Comparison of ENCODE assay signal across 8 mouse cellular contexts in genomic region chr7:75398480-75398879, GRCm38 (mm10). TPM values are rescaled to one million over a fixed set of nuclear protein-coding genes. Genes with fewer than 3 reads are reported as not detected.
DNase-seq lines count a peak whose midpoint lies in the region; ATAC-seq and TF ChIP-seq lines count a peak whose summit lies in the region.
"Not testable (repeated sequence)": the region's sequence is repeated elsewhere in the genome, so short reads cannot be mapped to it uniquely, and the experiment has no call there.

No protein-coding gene starts in this region.

- DNase-seq in 3T3-L1 (ENCODE audit: low read depth, low spot score), result peak; percentile 65
- DNase-seq in Patski (ENCODE audit: low read depth, low spot score), result not testable (repeated sequence)
- DNase-seq in left cerebral cortex, postnatal 14 days (ENCODE audit: low spot score in 2 of 2), result peak; percentile 15 to 48
- peak; percentile 55 for DNase-seq in right cerebral cortex, adult 18-20 months

- in situ Hi-C loops in Patski (cut with MboI; ENCODE audit: low pct_unique_long_range_greater_than_20kb), result loop anchor here (25.0 kb wide), 1 partner anchor 464 kb away; no protein-coding TSS in a partner anchor

- not testable (repeated sequence) for H3K4me3 ChIP-seq in heart, embryonic 11.5 days (ENCODE audit: low read depth, low read length); heart, embryonic 15.5 days; stomach, embryonic 16.5 days (replicated peaks; ENCODE audit: low read length)

- H3K9ac ChIP-seq in heart, embryonic 11.5 days (ENCODE audit: low read depth, low read length); heart, embryonic 15.5 days; stomach, embryonic 16.5 days (ENCODE audit: low read length): not testable (repeated sequence)

- peaks cover 24% of the 10 kb centered on the region for H3K4me1 ChIP-seq in heart, embryonic 11.5 days (ENCODE audit: control insufficient read depth, insufficient read depth, low read length)
- H3K4me1 ChIP-seq in heart, embryonic 15.5 days (replicated peaks), result peaks cover 53% of the 10 kb centered on the region
- H3K4me1 ChIP-seq in stomach, embryonic 16.5 days (ENCODE audit: control insufficient read depth, insufficient read depth, low read length), result peaks cover 12% of the 10 kb centered on the region

- POLR2A ChIA-PET in Patski (lab: Charles Lee), result interaction anchor here (0.6 kb wide), 1 partner anchor 62 kb away, joined by 3 read pairs; no protein-coding TSS in a partner anchor

- peak overlapping the region; percentile 46; the same call in 1 of the 2 replicates for H3K27ac ChIP-seq in heart, embryonic 11.5 days (ENCODE audit: low read depth, low read length)
- H3K27ac ChIP-seq in heart, embryonic 15.5 days, result peak overlapping the region; percentile 78
- H3K27ac ChIP-seq in stomach, embryonic 16.5 days (ENCODE audit: low read length), result peak overlapping the region; percentile 42

- 73% methylated on average over 2 of the region's 2 CpGs for WGBS in heart, embryonic 11.5 days (ENCODE audit: insufficient replicate concordance)
- WGBS in heart, embryonic 15.5 days, result 67% methylated on average over 2 of the region's 2 CpGs
- WGBS in stomach, embryonic 16.5 days, result 73% methylated on average over 2 of the region's 2 CpGs

- H3K9me3 ChIP-seq in heart, embryonic 11.5 days (replicated peaks; ENCODE audit: control insufficient read depth, low read length); heart, embryonic 15.5 days (replicated peaks); stomach, embryonic 16.5 days (replicated peaks; ENCODE audit: control insufficient read depth, low read length): not testable (repeated sequence)

- ATAC-seq in Patski, result peak; percentile 65
- peak; percentile 92 for ATAC-seq in frontal cortex, adult (ENCODE audit: low TSS enrichment)
- ATAC-seq in heart, embryonic 11.5 days (replicated peaks; ENCODE audit: insufficient number of reproducible peaks, low FRiP score, low TSS enrichment); heart, embryonic 15.5 days (replicated peaks; ENCODE audit: insufficient number of reproducible peaks, insufficient read depth, low FRiP score, low read depth); stomach, embryonic 16.5 days (ENCODE audit: insufficient read depth, low FRiP score): not testable (repeated sequence)

- not testable (repeated sequence) for H3K27me3 ChIP-seq in Patski; heart, embryonic 11.5 days (ENCODE audit: control insufficient read depth, insufficient read depth, low read length); heart, embryonic 15.5 days; stomach, embryonic 16.5 days (ENCODE audit: control insufficient read depth, insufficient read depth, low read length)

- TF ChIP-seq CTCF in Patski (IDR thresholded peaks at IDR 0.05), result not testable (repeated sequence)

- CTCF ChIA-PET in Patski (lab: Charles Lee), result interaction anchor here (0.6 to 3.3 kb wide), 19 partner anchors 9 to 282 kb away, joined by 3 to 29 read pairs (median 3); no protein-coding TSS in a partner anchor

- not testable (repeated sequence) for H3K36me3 ChIP-seq in heart, embryonic 11.5 days (ENCODE audit: control insufficient read depth, insufficient read depth, low read length); heart, embryonic 15.5 days; stomach, embryonic 16.5 days (ENCODE audit: control insufficient read depth, insufficient read depth, low read length)

- intact Hi-C loops in left cerebral cortex, postnatal 14 days (cut with DNase I), result loop anchor here (5.0 to 10.0 kb wide), 2 partner anchors 159 to 316 kb away; no protein-coding TSS in a partner anchor

- H3K4me2 ChIP-seq in heart, embryonic 11.5 days; heart, embryonic 15.5 days; stomach, embryonic 16.5 days (ENCODE audit: low read depth, low read length): not testable (repeated sequence)

RNA-seq across cellular contexts. Expression of gene Akap13, which starts 56.9 kb away (rescaled TPM):
- polyA plus RNA-seq in Patski (2021), result 17.3 TPM
- 49.0 and 68.1 TPM in 2 replicates for polyA plus RNA-seq in heart, embryonic 11.5 days (2014; fragmentation: Nextera tagmentation; extraction: Ambion mirVana)
- polyA plus RNA-seq in heart, embryonic 15.5 days (2015; fragmentation: Nextera tagmentation; extraction: Ambion mirVana), result 43.4 and 48.0 TPM in 2 replicates
- 10 to 100 TPM; 22.5 to 29.6 TPM for total RNA-seq in left cerebral cortex, postnatal 14 days (2021)
- 34.7 and 39.9 TPM in 2 replicates for polyA plus RNA-seq in stomach, embryonic 16.5 days (2015; fragmentation: Nextera tagmentation; extraction: Ambion mirVana)
